Mouse (Mus musculus) thymus, adult 2 months (tissue): ENCODE results near the gene Thtpa. TPM values are rescaled to one million over a fixed set of nuclear protein-coding genes. Genes with fewer than 3 reads are reported as not detected.

Experiments
- DNase-seq: peaks from one replicate; pipeline ENCODE4 v3.0.0; 2021
- H3K27ac ChIP-seq: fragments of 200-500 bp; 2 replicates; pipeline ENCODE4 v1.5.1; 2012; ENCODE audit warnings: low read length, control low read depth; ENCODE audit not compliant: control insufficient read depth, insufficient read depth
- H3K27me3 ChIP-seq: fragments of 200-500 bp; 2 replicates; pipeline ENCODE4 v1.6.1; 2012; ENCODE audit warnings: mild to moderate bottlenecking, low read length, moderate library complexity, mixed read lengths; ENCODE audit not compliant: control insufficient read depth, insufficient read depth
- H3K36me3 ChIP-seq: fragments of 200-500 bp; 2 replicates; pipeline ENCODE4 v1.6.1; 2012; ENCODE audit warnings: mild to moderate bottlenecking, low read length, moderate library complexity; ENCODE audit not compliant: control insufficient read depth, insufficient read depth
- H3K4me1 ChIP-seq: fragments of 200-500 bp; replicated peaks from 2 replicates; pipeline ENCODE4 v1.6.1; 2012; ENCODE audit warnings: low read length; ENCODE audit not compliant: control insufficient read depth, insufficient read depth
- H3K4me3 ChIP-seq: fragments of 200-500 bp; 2 replicates; pipeline ENCODE4 v1.5.1; 2012; ENCODE audit warnings: mild to moderate bottlenecking, low read length, control low read depth, moderate library complexity; ENCODE audit not compliant: control insufficient read depth, insufficient read depth
- CTCF ChIP-seq: fragments of 200-500 bp; IDR thresholded peaks from 2 replicates; pipeline ENCODE4 v1.5.1; 2012; ENCODE audit warnings: mild to moderate bottlenecking, control low read depth, low read length, moderate library complexity, borderline replicate concordance; ENCODE audit not compliant: control insufficient read depth, poor library complexity, insufficient read depth; ENCODE audit errors: extremely low read depth
- POLR2A ChIP-seq: fragments of 200-500 bp; IDR thresholded peaks from 2 replicates; pipeline ENCODE4 v1.6.1; 2012; ENCODE audit warnings: mild to moderate bottlenecking, low read length, control low read depth, moderate library complexity; ENCODE audit not compliant: control insufficient read depth, poor library complexity, insufficient read depth; ENCODE audit errors: extremely low read depth
- WGBS: fragments of 180-500 bp; shearing (Covaris S2); methylation state at CpG from one replicate; pipeline ENCODE4 v1.1.7; 2018; 5-methylcytosine and 5-hydroxymethylcytosine counted together
- polyA plus RNA-seq: library from polyadenylated mRNA; depleted of rRNA; stranded (reverse); fragments of >200 nt; gene quantifications from 2 replicates; pipeline ENCODE4 v1.2.3, GENCODE M21; 2012

Gene Thtpa
- polyA plus RNA-seq, 1 experiment, result 6.0 TPM

DNA sequence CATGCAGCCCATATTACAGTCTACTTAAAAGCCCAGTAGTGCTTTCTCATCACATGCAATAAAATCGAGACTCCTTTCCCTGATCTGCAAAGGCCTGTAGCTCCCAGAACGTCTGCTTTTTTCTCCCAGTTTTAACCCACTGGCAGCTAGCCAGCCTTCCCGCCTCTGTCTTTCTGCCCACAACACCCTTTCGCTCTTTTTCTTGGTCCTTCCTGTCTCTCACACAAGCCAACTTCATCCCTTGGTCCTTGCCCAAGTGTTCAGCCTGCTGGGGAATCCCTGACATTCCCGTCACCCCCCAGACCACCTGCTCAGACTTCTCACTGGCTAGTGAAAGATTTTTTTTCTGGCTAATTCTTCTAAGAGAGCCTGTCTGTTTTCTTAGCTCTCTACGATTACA is 18.4 kb upstream of the Thtpa start:
- no peak for DNase-seq
- H3K4me1 ChIP-seq, result peaks cover 6% of the 10 kb centered on the region
- TF ChIP-seq POLR2A (no peak), CTCF (no peak)
- H3K36me3 ChIP-seq, result no peaks in the 10 kb centered on the region
- 71% methylated on average over 6 of the region's 6 CpGs for WGBS
- H3K27ac ChIP-seq, result no peak overlapping the region
- H3K4me3 ChIP-seq, result no peak overlapping the region
- no peaks in the 10 kb centered on the region; the same call in 1 of the 2 replicates for H3K27me3 ChIP-seq

DNA sequence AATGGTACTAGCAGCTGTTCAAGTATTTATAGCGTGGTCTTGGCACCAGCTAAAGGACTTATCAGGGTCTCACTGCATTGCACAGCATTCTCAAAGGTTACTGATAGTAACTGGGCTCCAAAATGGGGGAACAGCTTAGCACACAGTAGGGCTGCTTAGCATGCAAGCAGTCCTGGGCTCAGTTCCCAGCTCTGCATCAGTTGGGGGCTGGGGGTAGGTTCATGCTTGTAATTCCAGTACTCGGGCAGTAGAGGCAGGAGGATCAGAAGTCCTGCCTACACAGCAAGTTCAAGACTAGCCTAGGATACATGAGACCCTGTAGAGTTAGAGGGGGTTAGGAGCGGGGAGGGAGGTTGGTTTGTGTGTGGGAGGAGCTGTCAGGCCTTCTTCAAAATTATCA is 17.6 kb upstream of the Thtpa start:
- 88% methylated on average over 3 of the region's 3 CpGs for WGBS
- Histone ChIP-seq H3K36me3 (no peaks in the 10 kb centered on the region), H3K4me1 (peaks cover 6% of the 10 kb centered on the region), H3K4me3 (no peak overlapping the region), H3K27me3 (no peaks in the 10 kb centered on the region; the same call in 1 of the 2 replicates), H3K27ac (no peak overlapping the region)
- no peak for DNase-seq
- TF ChIP-seq CTCF (no peak), POLR2A (no peak)

- Histone ChIP-seq H3K4me1 (peaks cover 6% of the 10 kb centered on the region), H3K27ac (no peak overlapping the region), H3K36me3 (no peaks in the 10 kb centered on the region), H3K27me3 (no peaks in the 10 kb centered on the region; the same call in 1 of the 2 replicates), H3K4me3 (no peak overlapping the region)
- 79% methylated on average over 15 of the region's 15 CpGs for WGBS
- DNase-seq, result no peak
- no peak for TF ChIP-seq POLR2A
These were observed 16.9 kb upstream of the Thtpa start for GRCm38 (mm10) chr14:55077481-55078365.

- TF ChIP-seq POLR2A (no peak), CTCF (no peak)
- Histone ChIP-seq H3K27ac (no peak overlapping the region), H3K27me3 (no peaks in the 10 kb centered on the region; the same call in 1 of the 2 replicates), H3K4me3 (no peak overlapping the region), H3K4me1 (peaks cover 6% of the 10 kb centered on the region), H3K36me3 (no peaks in the 10 kb centered on the region)
- whole genome bisulfite sequencing, result 19% methylated on average over 23 of the region's 23 CpGs
- no peak for DNase-seq
These were observed 16.1 kb upstream of the Thtpa start for GRCm38 (mm10) chr14:55078366-55078989.

- Histone ChIP-seq H3K27me3 (no peaks in the 10 kb centered on the region; the same call in 1 of the 2 replicates), H3K27ac (no peak overlapping the region), H3K4me3 (no peak overlapping the region), H3K36me3 (no peaks in the 10 kb centered on the region), H3K4me1 (peaks cover 6% of the 10 kb centered on the region)
- WGBS, result 44% methylated on average over 8 of the region's 8 CpGs
- TF ChIP-seq POLR2A (no peak), CTCF (peak; percentile 92)
- DNase-seq, result peak; percentile 75
These were observed 15.2 kb upstream of the Thtpa start for GRCm38 (mm10) chr14:55079214-55079970.

DNA sequence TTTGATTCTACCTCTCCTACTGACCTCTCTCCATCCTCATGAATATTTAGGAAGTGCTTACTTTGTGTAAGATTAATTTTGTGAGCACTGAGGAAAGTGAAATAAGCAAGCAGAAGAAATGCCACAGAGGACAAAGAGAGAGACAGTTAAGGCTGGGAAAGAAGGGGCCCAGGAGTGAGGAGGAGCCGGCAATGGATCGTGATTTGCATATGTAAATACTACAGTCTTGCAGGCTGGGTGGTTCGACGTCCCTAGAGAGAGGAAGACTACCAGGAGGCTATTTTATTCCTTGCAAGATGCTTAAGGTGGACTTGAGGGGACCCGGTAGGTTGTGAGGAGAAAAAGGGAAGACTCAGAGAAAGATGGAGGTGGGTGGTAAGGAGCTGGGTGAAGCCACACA is 13.5 kb upstream of the Thtpa start:
- H3K27ac ChIP-seq, result no peak overlapping the region
- no peak for DNase-seq
- peaks cover 14% of the 10 kb centered on the region for H3K4me1 ChIP-seq
- no peak overlapping the region for H3K4me3 ChIP-seq
- no peaks in the 10 kb centered on the region; the same call in 1 of the 2 replicates for H3K27me3 ChIP-seq
- H3K36me3 ChIP-seq, result no peaks in the 10 kb centered on the region
- no peak for TF ChIP-seq POLR2A
- no peak for TF ChIP-seq CTCF
- 92% methylated on average over 5 of the region's 5 CpGs for WGBS
